Mouse (Mus musculus) brain, embryonic 18.5 days (tissue): ENCODE measurements around the gene Agtpbp1.
"Not testable (repeated sequence)": the region's sequence is repeated elsewhere in the genome, so short reads cannot be mapped to it uniquely, and the experiment has no call there.

Experiments
- DNase-seq: peaks from one replicate; pipeline ENCODE4 v3.0.0-alpha.2; 2012; ENCODE audit warnings: low read depth, low spot score

Gene Agtpbp1

DNA sequence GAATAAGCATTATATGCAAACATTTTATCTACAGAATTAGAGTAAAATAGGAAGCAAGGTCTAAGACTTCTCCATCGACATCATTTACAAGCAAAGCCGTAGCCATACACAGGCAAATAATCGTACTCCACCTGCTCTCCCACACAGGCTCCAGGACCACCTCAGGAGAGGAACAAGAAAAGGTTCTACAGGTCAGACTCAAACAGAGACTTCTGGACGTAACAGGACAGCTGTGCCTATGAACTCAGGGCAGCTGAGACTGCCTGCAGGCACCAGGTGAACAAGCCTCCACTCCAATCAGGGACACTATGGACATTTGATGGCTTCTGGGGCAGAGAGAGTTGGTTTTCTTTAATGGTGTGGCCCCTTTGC, 103.6 kb downstream of the Agtpbp1 start:
- no peak for DNase-seq

GRCm38 (mm10) chr13:59480599-59481483, 104.2 kb downstream of the Agtpbp1 start:
- DNase-seq, result no peak

GRCm38 (mm10) chr13:59477928-59478327, 107.1 kb downstream of the Agtpbp1 start:
- not testable (repeated sequence) for DNase-seq

- no peak for DNase-seq
Observed at GRCm38 (mm10) chr13:59477451-59477850, 107.6 kb downstream of the Agtpbp1 start.

DNA sequence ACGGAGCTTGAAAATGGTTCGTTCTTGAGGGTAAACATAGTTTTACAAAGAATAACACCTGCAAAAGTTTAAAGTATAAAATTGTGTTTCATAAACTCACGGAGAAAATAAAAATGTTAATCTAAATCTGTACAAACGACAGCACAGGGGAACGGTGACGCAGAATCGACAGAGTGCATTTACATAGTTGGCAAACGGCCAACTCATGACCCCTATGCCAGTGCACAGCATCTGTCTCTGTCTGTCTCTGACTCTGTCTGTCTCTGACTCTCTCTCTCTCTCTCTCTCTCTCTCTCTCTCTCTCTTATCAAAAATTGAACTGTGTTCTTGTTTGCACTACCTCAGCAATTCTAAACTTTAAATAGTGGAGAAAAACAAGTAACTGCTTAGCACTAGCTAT, 110.1 kb downstream of the Agtpbp1 start:
- DNase-seq, result no peak

GRCm38 (mm10) chr13:59473341-59473740, 111.7 kb downstream of the Agtpbp1 start:
- DNase-seq, result no peak

DNA sequence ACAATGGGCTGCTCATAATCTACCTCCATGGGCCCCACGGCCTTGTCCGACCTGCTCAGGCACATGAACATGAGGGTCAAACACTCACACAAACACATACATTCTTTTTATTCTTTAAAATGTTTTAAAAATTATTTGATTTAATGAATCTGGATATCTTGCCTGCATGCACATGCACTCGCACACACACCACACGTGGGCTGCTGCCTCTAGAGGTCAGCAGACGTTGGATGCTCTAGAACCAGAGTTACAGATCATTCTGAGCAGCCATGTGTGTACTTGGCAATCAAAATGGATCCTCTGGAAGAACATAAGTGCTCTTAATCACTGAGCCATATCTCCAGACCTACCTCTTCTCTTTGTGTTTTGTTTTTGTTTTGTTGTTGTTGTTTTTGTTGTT, 112.8 kb downstream of the Agtpbp1 start:
- no peak for DNase-seq

- no peak for DNase-seq
Observed at GRCm38 (mm10) chr13:59469701-59470100, 115.3 kb downstream of the Agtpbp1 start.

- DNase-seq, result no peak
Observed at GRCm38 (mm10) chr13:59468181-59468802, 116.7 kb downstream of the Agtpbp1 start.

- DNase-seq, result peak; percentile 22
Observed at GRCm38 (mm10) chr13:59467591-59467990, 117.4 kb downstream of the Agtpbp1 start.

GRCm38 (mm10) chr13:59460958-59461357, 124.1 kb downstream of the Agtpbp1 start:
- no peak for DNase-seq

GRCm38 (mm10) chr13:59456203-59456602, 128.8 kb downstream of the Agtpbp1 start:
- DNase-seq, result no peak

DNA sequence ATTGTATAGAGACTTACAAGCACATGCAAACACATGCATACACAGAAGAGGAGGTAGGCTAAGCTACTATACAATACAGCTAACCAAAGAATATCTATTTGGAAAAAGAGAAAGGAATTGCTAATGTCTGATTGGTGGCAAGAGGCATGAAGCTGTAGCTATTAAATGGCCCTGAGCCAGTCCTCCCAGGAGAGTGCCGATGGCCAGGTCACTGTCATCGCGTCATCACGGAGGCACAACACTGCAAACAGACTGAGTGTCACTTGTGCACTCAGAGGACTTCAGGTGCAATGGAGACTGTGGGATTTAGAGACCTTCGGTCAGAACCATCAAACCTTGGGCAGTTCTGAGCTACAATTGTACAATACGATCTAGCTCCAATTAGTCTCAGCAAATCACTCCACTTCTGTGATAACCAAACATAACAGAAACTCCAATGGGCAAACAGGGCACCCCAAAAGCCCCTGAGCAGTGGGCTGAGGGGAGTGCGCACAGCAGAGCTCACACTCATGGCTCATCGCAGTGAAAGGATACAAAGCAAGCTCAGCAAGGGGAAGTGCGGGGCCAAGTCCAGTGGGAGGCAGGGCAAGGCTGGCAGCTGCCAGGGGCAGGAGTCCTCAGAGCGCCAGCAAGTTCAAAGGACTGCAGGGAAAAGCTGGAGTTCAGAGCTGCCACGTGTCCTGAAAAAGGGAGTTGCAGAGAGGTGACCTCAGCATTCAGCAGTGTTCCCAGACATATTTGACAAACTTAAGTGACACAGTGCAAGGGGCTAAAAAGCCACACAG, 130.8 kb downstream of the Agtpbp1 start:
- DNase-seq, result no peak

DNA sequence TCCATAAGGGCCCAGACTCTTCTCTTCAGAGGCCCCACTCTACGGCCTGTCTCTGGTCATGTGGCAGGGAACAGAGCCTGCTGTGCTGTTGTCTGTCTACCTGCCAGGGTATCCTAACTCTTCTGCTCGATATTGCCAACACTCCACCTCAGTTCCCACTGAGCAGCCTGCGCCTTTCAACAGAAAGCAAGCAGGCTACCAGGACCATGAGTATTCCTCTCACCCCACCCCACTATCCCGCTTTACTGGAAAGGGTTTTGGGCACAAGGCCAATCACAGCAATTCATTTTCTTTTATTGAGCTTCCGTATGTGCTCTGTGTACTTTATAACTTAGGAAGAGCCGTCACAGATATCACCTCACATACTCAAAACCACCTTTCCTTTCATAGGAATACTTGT, 131.4 kb downstream of the Agtpbp1 start:
- no peak for DNase-seq

GRCm38 (mm10) chr13:59453045-59453444, 132.0 kb downstream of the Agtpbp1 start:
- no peak for DNase-seq

- DNase-seq, result no peak
Observed at GRCm38 (mm10) chr13:59450840-59451239, 134.2 kb downstream of the Agtpbp1 start.

DNA sequence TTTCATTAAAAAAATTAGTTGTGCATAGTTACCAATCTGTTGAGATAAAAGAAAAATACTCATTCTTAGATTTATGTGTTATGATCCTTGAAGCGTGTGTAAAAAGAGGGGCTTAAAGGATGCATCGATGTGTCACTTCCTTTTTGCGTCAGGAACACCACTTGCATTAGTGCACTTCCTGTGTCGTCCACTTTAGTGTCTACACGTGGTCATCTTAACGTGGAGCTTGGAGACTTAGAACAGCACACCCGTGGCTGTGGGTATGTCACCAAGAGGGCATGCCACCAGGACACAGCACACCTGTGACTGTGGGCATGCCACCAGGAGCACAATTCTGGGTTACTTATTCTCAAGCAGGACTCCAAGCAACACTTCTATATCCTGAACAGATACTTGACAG, 137.9 kb downstream of the Agtpbp1 start:
- no peak for DNase-seq

DNA sequence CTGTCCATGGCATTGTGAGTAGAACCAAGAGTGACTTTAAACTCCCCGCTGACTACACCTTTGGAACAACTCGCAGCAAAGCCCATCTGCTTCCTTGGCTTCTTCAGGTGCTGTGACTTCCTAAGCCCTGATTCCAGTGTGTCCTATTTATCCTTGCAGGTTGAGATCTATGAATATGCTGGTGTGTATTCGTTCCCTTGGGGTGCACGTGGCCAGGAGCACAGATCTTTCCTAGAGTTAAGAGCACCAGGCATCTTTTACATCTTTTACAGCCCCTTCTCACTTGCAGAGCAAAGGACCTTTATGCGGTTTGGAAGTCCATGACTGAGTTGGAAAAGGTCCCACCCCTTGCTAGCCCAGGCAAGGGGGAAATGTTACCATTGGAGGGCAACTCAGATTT, 139.8 kb downstream of the Agtpbp1 start:
- DNase-seq, result no peak

DNA sequence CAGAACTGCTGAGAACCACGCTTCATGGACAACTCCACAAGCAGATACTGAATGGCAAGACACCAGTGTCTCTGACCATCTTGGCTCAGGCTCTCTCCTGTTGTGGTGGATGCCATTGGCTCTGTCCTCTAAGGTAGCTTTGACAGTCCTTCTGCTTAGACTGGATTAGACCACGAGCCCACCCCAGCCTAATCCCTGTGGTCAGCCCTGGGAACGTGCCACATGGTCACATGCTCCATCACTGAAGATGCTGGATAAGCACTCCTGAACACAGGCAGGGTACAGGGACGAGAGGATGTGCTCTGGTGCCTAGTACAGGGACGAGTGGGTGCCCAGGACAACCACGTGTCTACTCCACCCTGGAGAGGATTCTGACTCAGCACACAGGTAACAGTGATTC, 140.7 kb downstream of the Agtpbp1 start:
- no peak for DNase-seq

- DNase-seq, result no peak
Observed at GRCm38 (mm10) chr13:59439683-59440082, 145.3 kb downstream of the Agtpbp1 start.

DNA sequence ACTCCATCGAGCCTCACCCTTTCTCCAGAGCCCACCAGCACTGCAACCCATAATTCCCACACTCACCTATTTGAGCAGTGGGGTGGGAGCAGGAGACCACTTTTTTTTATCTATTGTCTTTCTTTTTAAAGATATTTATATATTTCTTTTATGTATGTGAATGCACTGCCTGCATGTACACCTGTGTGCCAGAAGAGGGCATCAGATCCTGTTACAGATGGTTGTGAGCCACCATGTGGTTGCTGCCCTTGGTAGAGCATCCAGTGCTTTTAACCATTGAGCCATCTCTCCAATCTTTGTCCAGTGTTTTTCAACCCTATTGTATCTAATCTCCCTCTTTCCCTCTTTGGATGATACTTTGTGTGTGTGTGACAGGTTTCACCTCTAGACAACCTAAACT, 150.5 kb downstream of the Agtpbp1 start:
- DNase-seq, result no peak

- no peak for DNase-seq
Observed at GRCm38 (mm10) chr13:59431124-59431864, 153.7 kb downstream of the Agtpbp1 start.
